Mouse (Mus musculus): Measurements from ENCODE around the gene Inca1. TPM values are rescaled to one million over a fixed set of nuclear protein-coding genes. Genes with fewer than 3 reads are reported as not detected.

The Inca1 gene
- polyA plus RNA-seq, 1 experiment, result not detected

DNA sequence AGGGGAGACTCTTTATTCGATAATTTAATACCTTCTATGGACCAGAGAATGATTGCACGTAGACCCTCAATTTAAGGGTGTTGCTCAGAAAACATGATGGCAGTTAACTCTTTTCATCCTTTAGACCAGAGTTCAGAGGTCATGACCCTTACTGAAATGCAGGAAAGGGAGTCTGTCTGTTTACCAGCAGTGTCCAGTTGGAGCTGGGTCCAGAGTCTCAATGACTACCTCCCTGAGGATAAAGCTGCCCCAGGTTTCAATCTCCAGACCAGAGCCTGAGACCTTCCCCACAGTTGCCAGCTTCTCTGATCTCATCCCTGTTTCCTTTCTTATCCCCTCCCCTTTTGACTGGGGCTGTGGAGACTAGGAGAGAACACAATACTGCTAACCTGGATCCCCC, 21.4 kb downstream of the Inca1 start:
- Histone ChIP-seq H3K9me3 (ENCODE audit: control insufficient read depth, low read length) (no peaks in the 10 kb centered on the region), H3K4me1 (ENCODE audit: control insufficient read depth) (peaks cover 10% of the 10 kb centered on the region), H3K27me3 (ENCODE audit: control insufficient read depth) (no peaks in the 10 kb centered on the region), H3K36me3 (ENCODE audit: control insufficient read depth) (peaks cover 46% of the 10 kb centered on the region), H3K4me3 (replicated peaks) (no peak overlapping the region)
- TF ChIP-seq GATA1 (IDR thresholded peaks at IDR 0.05; ENCODE audit: low read length), result no peak
- no peak for TF ChIP-seq TAL1 (IDR thresholded peaks at IDR 0.05; ENCODE audit: low read length)

GRCm38 (mm10) chr11:70678092-70678491, 21.9 kb downstream of the Inca1 start:
- Histone ChIP-seq H3K27me3 (ENCODE audit: control insufficient read depth) (no peaks in the 10 kb centered on the region), H3K4me3 (replicated peaks) (no peak overlapping the region), H3K36me3 (ENCODE audit: control insufficient read depth) (peaks cover 41% of the 10 kb centered on the region), H3K4me1 (ENCODE audit: control insufficient read depth) (peaks cover 10% of the 10 kb centered on the region), H3K9me3 (ENCODE audit: control insufficient read depth, low read length) (no peaks in the 10 kb centered on the region)
- TF ChIP-seq GATA1 (IDR thresholded peaks at IDR 0.05; ENCODE audit: low read length) (no peak), TAL1 (IDR thresholded peaks at IDR 0.05; ENCODE audit: low read length) (no peak)

DNA sequence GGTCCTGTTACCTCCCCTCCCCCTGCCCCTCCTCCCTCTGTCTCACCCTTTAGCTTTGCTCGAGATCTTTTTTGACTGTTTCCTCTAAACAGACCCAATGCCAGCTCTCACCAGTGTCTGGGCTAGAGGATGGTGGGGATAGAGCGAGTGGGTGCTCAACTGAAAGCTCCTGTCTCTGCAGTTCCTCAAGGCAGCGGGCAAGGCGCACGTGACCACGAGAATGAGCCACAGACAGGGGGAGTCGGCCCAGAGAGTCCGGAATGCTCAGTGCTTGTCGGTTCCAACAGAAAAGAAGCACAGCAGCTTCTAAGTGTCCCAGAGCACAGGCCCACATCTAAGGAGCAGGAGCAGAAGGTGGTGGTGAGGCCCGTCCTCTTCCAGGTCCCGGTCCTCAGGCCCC, 25.5 kb downstream of the Inca1 start:
- TF ChIP-seq TAL1 (IDR thresholded peaks at IDR 0.05; ENCODE audit: low read length), result no peak
- TF ChIP-seq GATA1 (IDR thresholded peaks at IDR 0.05; ENCODE audit: low read length), result no peak
- peaks cover 33% of the 10 kb centered on the region for H3K4me1 ChIP-seq (ENCODE audit: control insufficient read depth)
- H3K9me3 ChIP-seq (ENCODE audit: control insufficient read depth, low read length), result no peaks in the 10 kb centered on the region
- H3K27me3 ChIP-seq (ENCODE audit: control insufficient read depth), result no peaks in the 10 kb centered on the region
- no peak overlapping the region for H3K4me3 ChIP-seq (replicated peaks)
- peaks cover 24% of the 10 kb centered on the region; the same call in 1 of the 2 replicates for H3K36me3 ChIP-seq (ENCODE audit: control insufficient read depth)

GRCm38 (mm10) chr11:70674014-70674413, 25.9 kb downstream of the Inca1 start:
- peaks cover 37% of the 10 kb centered on the region for H3K4me1 ChIP-seq (ENCODE audit: control insufficient read depth)
- TF ChIP-seq TAL1 (IDR thresholded peaks at IDR 0.05; ENCODE audit: low read length) (no peak), GATA1 (IDR thresholded peaks at IDR 0.05; ENCODE audit: low read length) (no peak)
- H3K4me3 ChIP-seq (replicated peaks), result no peak overlapping the region
- peaks cover 22% of the 10 kb centered on the region; the same call in 1 of the 2 replicates for H3K36me3 ChIP-seq (ENCODE audit: control insufficient read depth)
- H3K9me3 ChIP-seq (ENCODE audit: control insufficient read depth, low read length), result no peaks in the 10 kb centered on the region
- H3K27me3 ChIP-seq (ENCODE audit: control insufficient read depth), result no peaks in the 10 kb centered on the region

- TF ChIP-seq GATA1 (IDR thresholded peaks at IDR 0.05; ENCODE audit: low read length) (no peak), TAL1 (IDR thresholded peaks at IDR 0.05; ENCODE audit: low read length) (no peak)
- no peak overlapping the region for H3K4me3 ChIP-seq (replicated peaks)
- H3K9me3 ChIP-seq (ENCODE audit: control insufficient read depth, low read length), result no peaks in the 10 kb centered on the region
- no peaks in the 10 kb centered on the region for H3K27me3 ChIP-seq (ENCODE audit: control insufficient read depth)
- peaks cover 31% of the 10 kb centered on the region for H3K36me3 ChIP-seq (ENCODE audit: control insufficient read depth)
- peaks cover 49% of the 10 kb centered on the region for H3K4me1 ChIP-seq (ENCODE audit: control insufficient read depth)
These were observed 28.5 kb downstream of the Inca1 start for GRCm38 (mm10) chr11:70671333-70672047.

DNA sequence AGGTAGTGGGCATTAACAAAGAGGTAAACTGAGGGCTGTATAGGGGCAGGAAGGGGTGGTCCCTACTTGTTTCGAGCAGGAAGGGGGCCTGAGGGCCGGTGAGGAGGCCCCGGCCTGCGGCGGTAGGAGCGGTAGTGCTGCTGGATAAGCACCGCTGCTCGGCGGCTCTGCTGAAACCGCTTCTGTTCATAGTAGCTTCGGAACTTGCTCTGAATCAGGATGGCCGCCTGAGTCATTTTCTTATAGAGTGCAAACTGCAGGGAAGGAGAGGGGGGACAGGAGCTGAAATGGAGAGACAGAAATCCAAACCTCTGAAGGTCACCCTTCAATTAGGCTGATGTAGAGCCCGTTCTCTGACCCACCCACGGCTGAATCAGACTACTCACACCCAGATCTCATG, 29.5 kb downstream of the Inca1 start:
- no peak for TF ChIP-seq TAL1 (IDR thresholded peaks at IDR 0.05; ENCODE audit: low read length)
- no peak for TF ChIP-seq GATA1 (IDR thresholded peaks at IDR 0.05; ENCODE audit: low read length)
- Histone ChIP-seq H3K36me3 (ENCODE audit: control insufficient read depth) (peaks cover 32% of the 10 kb centered on the region), H3K9me3 (ENCODE audit: control insufficient read depth, low read length) (no peaks in the 10 kb centered on the region), H3K4me3 (replicated peaks) (peak overlapping the region; percentile 90), H3K27me3 (ENCODE audit: control insufficient read depth) (no peaks in the 10 kb centered on the region), H3K4me1 (ENCODE audit: control insufficient read depth) (peaks cover 55% of the 10 kb centered on the region)

- H3K4me1 ChIP-seq (ENCODE audit: control insufficient read depth), result peaks cover 55% of the 10 kb centered on the region
- peak overlapping the region; percentile 90 for H3K4me3 ChIP-seq (replicated peaks)
- no peaks in the 10 kb centered on the region for H3K27me3 ChIP-seq (ENCODE audit: control insufficient read depth)
- TF ChIP-seq TAL1 (IDR thresholded peaks at IDR 0.05; ENCODE audit: low read length) (no peak), GATA1 (IDR thresholded peaks at IDR 0.05; ENCODE audit: low read length) (no peak)
- peaks cover 34% of the 10 kb centered on the region for H3K36me3 ChIP-seq (ENCODE audit: control insufficient read depth)
- H3K9me3 ChIP-seq (ENCODE audit: control insufficient read depth, low read length), result no peaks in the 10 kb centered on the region
These were observed 30.2 kb downstream of the Inca1 start for GRCm38 (mm10) chr11:70669582-70670345.

DNA sequence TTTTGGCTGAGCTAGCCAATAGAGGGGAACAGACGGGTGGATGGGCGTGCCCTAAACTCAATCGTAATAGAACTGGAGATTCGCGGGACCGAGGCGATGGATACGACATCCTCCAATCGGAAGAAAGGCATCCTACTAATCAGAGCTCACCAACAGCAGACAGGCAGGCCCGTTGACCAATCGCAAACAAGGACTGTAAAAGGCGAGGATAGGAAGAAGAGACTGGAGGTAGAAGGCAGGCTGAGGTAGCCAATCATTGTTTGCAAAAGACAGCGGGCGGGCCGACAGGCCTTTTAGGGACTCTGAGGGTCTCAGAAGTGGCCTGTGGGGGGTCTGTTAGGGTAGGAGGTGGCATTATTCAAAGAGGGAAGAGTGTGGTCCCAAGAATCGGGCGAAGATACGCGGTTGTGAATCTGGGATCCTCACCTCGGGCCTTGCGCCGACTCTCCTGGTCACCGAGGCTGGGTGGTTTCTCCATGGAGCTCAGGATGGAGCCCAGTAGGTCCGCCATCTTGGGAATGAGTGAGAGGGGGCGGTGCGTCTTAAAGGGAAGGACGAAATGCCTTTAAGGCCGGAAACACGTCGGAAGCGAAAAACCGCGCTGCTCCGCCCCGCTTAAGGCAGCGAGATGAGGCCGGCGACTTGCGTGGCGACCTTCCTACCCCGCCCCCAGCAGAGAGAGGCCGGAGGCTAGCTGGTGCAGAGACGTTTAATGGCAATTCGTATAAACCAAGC, 31.0 kb downstream of the Inca1 start, which contains the start of gene Spag7:
Spag7 (minus strand) TSS at position 646 of the 735 bp plus-strand sequence.
- no peaks in the 10 kb centered on the region for H3K27me3 ChIP-seq (ENCODE audit: control insufficient read depth)
- peaks cover 38% of the 10 kb centered on the region for H3K36me3 ChIP-seq (ENCODE audit: control insufficient read depth)
- no peak for TF ChIP-seq TAL1 (IDR thresholded peaks at IDR 0.05; ENCODE audit: low read length)
- TF ChIP-seq GATA1 (IDR thresholded peaks at IDR 0.05; ENCODE audit: low read length), result no peak
- H3K4me1 ChIP-seq (ENCODE audit: control insufficient read depth), result peaks cover 55% of the 10 kb centered on the region
- H3K4me3 ChIP-seq (replicated peaks), result peak within 1 kb of the TSS; percentile 90
- H3K9me3 ChIP-seq (ENCODE audit: control insufficient read depth, low read length), result no peaks in the 10 kb centered on the region

Data from erythroblast, embryonic 14.5 days (primary cell).